Mouse (Mus musculus) cortical plate, adult 2 months (tissue): Measurements from ENCODE around the gene Ebf1.

Experiments
- CTCF ChIP-seq: fragments of 200-500 bp; IDR thresholded peaks from 2 replicates; pipeline ENCODE4 v1.5.1; 2011; ENCODE audit warnings: mild to moderate bottlenecking, control low read depth, low read length; ENCODE audit not compliant: insufficient read depth; ENCODE audit errors: extremely low read depth
- POLR2A ChIP-seq: fragments of 200-500 bp; IDR thresholded peaks from 2 replicates; pipeline ENCODE4 v1.6.1; 2011; ENCODE audit warnings: mild to moderate bottlenecking, low read length, control low read depth; ENCODE audit not compliant: insufficient read depth; ENCODE audit errors: extremely low read depth

- TF ChIP-seq CTCF: no peak
- TF ChIP-seq POLR2A: no peak
Observed at GRCm38 (mm10) chr11:44740278-44741041, 123.3 kb downstream of the Ebf1 start.
